Mouse (Mus musculus) E14TG2a.4 (cell line): Measurements from ENCODE around the gene Med21.
A peak's percentile ranks its signal among the peaks of the same experiment; 100 is the strongest.

ENCODE experiments used
- H3K27me3 ChIP-seq: 2 replicates; pipeline ENCODE4 v1.6.1; 2014; ENCODE audit warnings: low read length, control low read depth; ENCODE audit not compliant: insufficient read depth
- H3K36me3 ChIP-seq: 2 replicates; pipeline ENCODE4 v1.6.1; 2014; ENCODE audit warnings: low read length, control low read depth; ENCODE audit not compliant: insufficient read depth
- H3K4me1 ChIP-seq: replicated peaks from 2 replicates; pipeline ENCODE4 v1.6.1; 2014; ENCODE audit warnings: low read depth, low read length, control low read depth
- H3K4me3 ChIP-seq: replicated peaks from 2 replicates; pipeline ENCODE4 v1.5.1; 2014; ENCODE audit warnings: mild to moderate bottlenecking, low read length
- H3K9me3 ChIP-seq: 2 replicates; pipeline ENCODE4 v1.6.1; 2014; ENCODE audit warnings: low read length, control low read depth
- CTCF ChIP-seq: conservative IDR thresholded peaks from 2 replicates; pipeline ENCODE4 v1.5.1; 2014; ENCODE audit warnings: low read length
- NANOG ChIP-seq: IDR thresholded peaks from 2 replicates; pipeline ENCODE4 v1.6.1; 2014; ENCODE audit warnings: borderline replicate concordance, low read length, mixed read lengths
- POU5F1 ChIP-seq: IDR thresholded peaks from 2 replicates; pipeline ENCODE4 v1.6.1; 2014; ENCODE audit warnings: low read length, borderline replicate concordance

Med21 gene

DNA sequence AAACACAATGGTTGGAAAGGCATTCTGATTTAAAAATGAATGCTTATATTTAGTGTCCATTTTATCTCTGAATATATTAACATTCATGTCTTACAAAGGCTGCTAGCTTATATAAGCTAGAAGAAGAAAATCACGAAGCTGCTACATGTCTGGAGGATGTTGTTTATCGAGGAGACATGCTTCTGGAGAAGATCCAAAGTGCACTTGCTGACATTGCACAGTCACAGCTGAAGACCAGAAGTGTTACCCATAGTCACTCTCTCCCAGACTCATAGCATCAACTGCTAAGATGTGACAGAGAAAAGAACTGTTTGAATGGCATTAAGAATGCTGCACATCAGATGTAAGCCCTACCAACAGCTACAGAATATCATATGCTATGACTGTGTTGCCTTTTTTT, 7.7 kb downstream of the Med21 start:
- Histone ChIP-seq H3K36me3 (peaks cover 30% of the 10 kb centered on the region), H3K27me3 (no peaks in the 10 kb centered on the region), H3K4me3 (no peak overlapping the region), H3K4me1 (peaks cover 10% of the 10 kb centered on the region), H3K9me3 (no peaks in the 10 kb centered on the region)
- TF ChIP-seq CTCF = no peak
- TF ChIP-seq POU5F1 = no peak

DNA sequence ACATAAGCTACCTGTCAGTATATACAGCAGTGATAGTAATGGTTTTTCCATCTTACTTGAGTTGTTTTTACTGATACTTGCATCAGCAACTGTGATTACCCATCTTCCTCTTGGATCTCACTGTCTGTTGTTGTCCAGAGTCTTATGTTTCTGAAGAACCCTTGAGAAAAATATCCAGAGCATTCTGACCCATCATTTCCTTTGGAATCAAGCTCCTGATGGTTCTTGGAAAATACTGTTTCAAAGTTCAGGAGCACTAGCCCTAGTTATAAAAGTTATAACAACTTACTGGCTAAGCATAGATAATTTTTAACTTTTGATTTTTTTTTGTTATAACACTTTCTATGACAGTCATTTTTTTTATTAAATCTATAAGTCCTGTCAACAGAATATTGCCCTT, 9.1 kb downstream of the Med21 start:
- H3K4me3 ChIP-seq = no peak overlapping the region
- peaks cover 30% of the 10 kb centered on the region for H3K36me3 ChIP-seq
- TF ChIP-seq NANOG (no peak), POU5F1 (no peak), CTCF (no peak)

DNA sequence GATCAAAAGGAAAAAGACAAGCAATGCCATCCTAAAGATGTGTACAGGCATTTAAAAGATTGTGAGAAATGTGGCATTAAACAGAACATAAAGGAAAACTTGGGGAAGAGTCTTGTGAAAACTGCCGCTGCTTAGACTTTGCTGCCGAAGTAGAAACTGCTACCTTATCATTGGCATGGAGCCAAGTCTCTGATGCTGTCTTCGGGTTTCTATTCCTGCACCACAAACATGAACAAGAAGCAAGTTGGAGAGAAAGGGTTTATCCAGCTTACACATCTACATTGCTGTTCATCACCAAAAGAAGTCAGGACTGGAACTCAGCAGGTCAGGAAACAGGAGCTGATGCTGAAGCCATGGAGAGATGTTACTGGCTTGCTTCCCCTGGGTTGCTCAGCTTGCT, 10.8 kb downstream of the Med21 start:
- peaks cover 27% of the 10 kb centered on the region for H3K36me3 ChIP-seq
- H3K4me1 ChIP-seq = no peaks in the 10 kb centered on the region; the same call in 1 of the 2 replicates
- no peaks in the 10 kb centered on the region for H3K27me3 ChIP-seq
- TF ChIP-seq POU5F1 (no peak), CTCF (no peak), NANOG (no peak)
- H3K4me3 ChIP-seq = no peak overlapping the region
- H3K9me3 ChIP-seq = no peaks in the 10 kb centered on the region

More for the DNA sequence above, 9.1 kb downstream of the Med21 start:
- Histone ChIP-seq H3K4me1 (peaks cover 9% of the 10 kb centered on the region), H3K27me3 (no peaks in the 10 kb centered on the region), H3K9me3 (no peaks in the 10 kb centered on the region)

DNA sequence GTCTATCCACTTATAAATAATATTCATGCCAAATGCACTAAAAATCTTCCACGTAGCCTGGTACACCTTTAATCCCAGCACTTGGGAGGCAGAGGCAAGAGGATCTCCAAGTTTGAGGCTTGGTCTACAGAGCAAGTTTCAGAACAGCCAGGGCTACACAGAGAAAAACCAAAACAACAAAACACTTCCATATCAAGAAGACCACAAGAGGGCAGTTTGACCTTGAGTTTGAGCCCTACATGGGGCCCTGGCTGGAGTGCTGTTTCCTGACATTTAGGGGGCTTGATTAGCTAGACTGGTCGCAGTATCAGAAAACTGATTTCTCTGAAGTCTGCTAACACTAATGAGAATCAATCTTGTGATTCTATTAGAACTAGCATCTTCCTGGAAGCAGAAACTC, 18.2 kb downstream of the Med21 start:
- H3K27me3 ChIP-seq = no peaks in the 10 kb centered on the region
- peaks cover 4% of the 10 kb centered on the region; the same call in 1 of the 2 replicates for H3K4me1 ChIP-seq
- no peak overlapping the region for H3K4me3 ChIP-seq
- no peaks in the 10 kb centered on the region for H3K36me3 ChIP-seq
- TF ChIP-seq POU5F1 = no peak
- TF ChIP-seq NANOG = no peak
- no peak for TF ChIP-seq CTCF
- no peaks in the 10 kb centered on the region for H3K9me3 ChIP-seq

DNA sequence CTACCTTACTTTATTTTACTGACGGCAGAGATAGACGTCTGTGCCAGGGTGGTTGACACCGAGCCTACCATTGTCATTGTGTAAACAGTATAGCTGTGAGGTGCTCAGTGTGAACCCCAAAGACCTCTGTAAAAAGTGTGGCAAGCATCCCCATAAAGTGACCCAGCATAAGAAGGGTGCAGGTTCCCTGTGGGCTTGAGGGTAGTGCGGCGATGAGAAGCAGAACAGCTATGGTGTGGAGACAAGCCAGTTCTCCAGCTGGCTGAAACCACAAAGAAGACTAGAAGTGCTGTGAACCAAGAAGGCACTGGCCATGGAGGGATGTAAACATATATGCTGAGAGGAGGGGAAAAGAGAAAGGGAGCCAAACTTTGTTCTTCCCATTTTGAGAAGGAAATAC, 19.3 kb downstream of the Med21 start:
- H3K36me3 ChIP-seq = no peaks in the 10 kb centered on the region
- no peak overlapping the region for H3K4me3 ChIP-seq
- no peaks in the 10 kb centered on the region for H3K9me3 ChIP-seq
- no peaks in the 10 kb centered on the region for H3K27me3 ChIP-seq
- no peak for TF ChIP-seq POU5F1
- H3K4me1 ChIP-seq = peaks cover 9% of the 10 kb centered on the region

DNA sequence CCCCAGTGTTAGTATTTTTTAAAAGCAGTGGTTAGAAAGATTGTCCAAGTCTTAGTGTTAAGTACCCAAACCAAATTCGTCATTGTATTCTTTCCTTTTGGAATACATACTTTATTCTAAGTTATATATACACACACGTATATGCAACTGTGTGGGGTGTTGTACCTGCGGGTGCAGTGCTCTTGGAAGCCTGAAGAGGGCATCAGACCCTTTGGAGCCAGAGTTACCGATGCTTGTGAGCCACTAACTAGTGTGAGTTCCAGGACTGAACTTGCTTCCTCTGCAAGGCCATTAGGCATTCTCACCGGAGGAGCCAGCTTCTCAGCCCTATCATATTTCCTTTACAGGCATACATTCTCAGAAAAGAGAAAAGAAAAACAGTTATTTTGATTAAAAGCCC, 20.3 kb downstream of the Med21 start:
- Histone ChIP-seq H3K4me1 (peaks cover 10% of the 10 kb centered on the region), H3K4me3 (no peak overlapping the region), H3K36me3 (no peaks in the 10 kb centered on the region), H3K27me3 (no peaks in the 10 kb centered on the region), H3K9me3 (no peaks in the 10 kb centered on the region)
- no peak for TF ChIP-seq POU5F1
- TF ChIP-seq NANOG = no peak
- peak; percentile 93 for TF ChIP-seq CTCF

DNA sequence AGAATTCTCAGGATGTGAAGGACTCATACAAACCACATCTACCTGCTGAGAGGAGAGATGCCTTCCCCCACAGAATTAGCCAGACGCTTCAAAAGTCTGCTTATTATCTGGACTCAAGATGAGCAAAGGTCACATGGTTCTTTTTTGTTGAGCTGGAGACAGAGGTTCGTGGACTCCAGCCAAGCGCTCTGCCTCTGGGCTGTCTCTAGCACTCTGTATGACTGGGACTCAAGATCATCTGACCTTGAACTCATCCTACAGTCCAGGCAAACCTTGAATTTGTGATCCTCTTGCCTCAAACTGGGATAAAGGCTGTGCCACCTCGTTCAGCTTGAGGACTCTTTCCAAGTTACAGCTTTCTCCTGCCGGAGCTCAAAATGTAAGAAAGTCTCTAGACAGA, 21.8 kb downstream of the Med21 start:
- Histone ChIP-seq H3K36me3 (no peaks in the 10 kb centered on the region), H3K4me1 (peaks cover 10% of the 10 kb centered on the region), H3K9me3 (no peaks in the 10 kb centered on the region), H3K4me3 (no peak overlapping the region), H3K27me3 (no peaks in the 10 kb centered on the region)
- TF ChIP-seq CTCF (no peak), POU5F1 (no peak)

DNA sequence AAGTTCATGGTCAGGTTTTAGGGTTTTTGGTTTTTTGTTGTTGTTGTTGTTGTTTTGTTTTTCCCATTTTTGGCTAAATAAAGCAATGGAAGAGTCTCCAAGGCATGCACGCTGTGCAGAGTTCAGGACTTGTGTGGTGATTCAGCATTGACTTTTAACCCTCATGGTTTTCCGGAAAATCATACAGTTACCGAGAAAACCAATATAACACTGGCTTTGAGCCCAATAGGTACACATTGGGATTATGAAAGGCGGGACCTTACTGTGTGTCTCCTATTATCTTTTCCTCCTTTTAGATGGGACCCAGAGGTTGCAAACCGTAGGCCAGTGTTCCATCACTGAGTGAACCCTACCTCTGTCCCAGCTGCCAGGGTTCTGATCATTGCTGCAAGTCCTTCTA, 22.6 kb downstream of the Med21 start:
- Histone ChIP-seq H3K4me3 (no peak overlapping the region), H3K27me3 (no peaks in the 10 kb centered on the region), H3K9me3 (peaks cover under 1% of the 10 kb centered on the region; the same call in 1 of the 2 replicates), H3K36me3 (no peaks in the 10 kb centered on the region), H3K4me1 (peaks cover 10% of the 10 kb centered on the region)
- no peak for TF ChIP-seq POU5F1
- TF ChIP-seq CTCF = no peak
- no peak for TF ChIP-seq NANOG

DNA sequence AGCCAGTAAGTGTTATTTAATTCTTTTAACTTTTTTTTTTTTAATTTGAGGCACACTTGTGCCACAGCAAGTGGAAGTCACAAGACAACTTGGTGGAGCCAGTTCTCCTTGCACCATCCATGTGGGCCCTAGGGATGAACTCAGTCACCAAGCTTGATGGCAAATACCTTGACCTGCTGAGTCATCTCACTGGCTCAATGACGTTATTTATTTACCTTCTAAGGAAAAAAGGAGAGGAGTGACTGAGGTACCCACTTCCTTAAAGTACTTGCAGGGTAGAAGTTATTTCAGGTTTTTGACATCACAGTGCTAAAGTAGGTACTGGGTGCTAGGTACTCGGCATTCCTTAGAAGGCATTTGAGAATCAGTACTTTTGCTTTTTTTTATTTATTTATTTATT, 23.1 kb downstream of the Med21 start:
- Histone ChIP-seq H3K4me3 (no peak overlapping the region), H3K4me1 (peaks cover 10% of the 10 kb centered on the region), H3K27me3 (no peaks in the 10 kb centered on the region), H3K9me3 (peaks cover 5% of the 10 kb centered on the region; the same call in 1 of the 2 replicates), H3K36me3 (no peaks in the 10 kb centered on the region)
- TF ChIP-seq CTCF (no peak), NANOG (no peak), POU5F1 (no peak)

DNA sequence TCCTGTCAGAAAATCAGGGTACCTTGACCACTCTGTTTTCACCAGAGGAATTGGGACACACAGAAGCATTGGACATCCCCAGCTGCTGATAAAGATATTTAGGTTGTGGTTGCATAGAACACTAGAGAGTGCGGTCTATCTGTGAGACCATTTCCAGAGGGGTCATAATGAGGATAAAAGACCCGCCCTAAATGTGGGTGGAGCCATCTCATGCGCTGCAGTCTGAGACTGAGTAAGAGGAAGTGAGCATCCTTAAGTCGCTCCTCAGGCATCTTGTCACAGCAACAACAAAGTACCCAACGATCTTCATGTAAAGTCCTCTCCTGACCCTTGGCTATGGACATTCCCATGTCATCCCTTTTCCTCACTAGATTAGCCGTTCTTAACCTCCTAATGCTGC, 24.5 kb downstream of the Med21 start:
- no peaks in the 10 kb centered on the region for H3K27me3 ChIP-seq
- H3K9me3 ChIP-seq = peaks cover 7% of the 10 kb centered on the region; the same call in 1 of the 2 replicates
- peaks cover 10% of the 10 kb centered on the region for H3K4me1 ChIP-seq
- TF ChIP-seq NANOG (no peak), CTCF (no peak), POU5F1 (no peak)
- H3K4me3 ChIP-seq = no peak overlapping the region
- no peaks in the 10 kb centered on the region for H3K36me3 ChIP-seq
